Mouse (Mus musculus) kidney, adult 2 months (tissue): ENCODE measurements around the gene Prmt1. TPM values are rescaled to one million over a fixed set of nuclear protein-coding genes. Genes with fewer than 3 reads are reported as not detected.

Source experiments
- DNase-seq: peaks from one replicate; pipeline ENCODE4 v3.0.0; 2021
- H3K27ac ChIP-seq: fragments of 200-500 bp; 2 replicates; pipeline ENCODE4 v1.5.1; 2012; ENCODE audit warnings: low read depth, low read length, control low read depth, inconsistent platforms; ENCODE audit not compliant: insufficient read depth
- H3K27me3 ChIP-seq: fragments of 200-500 bp; replicated peaks from 2 replicates; pipeline ENCODE4 v1.6.1; 2012; ENCODE audit warnings: mild to moderate bottlenecking, moderate library complexity, low read length, inconsistent platforms; ENCODE audit not compliant: control insufficient read depth, insufficient read depth
- H3K36me3 ChIP-seq: fragments of 200-500 bp; 2 replicates; pipeline ENCODE4 v1.6.1; 2012; ENCODE audit warnings: mild to moderate bottlenecking, moderate library complexity, low read length, inconsistent platforms; ENCODE audit not compliant: control insufficient read depth, insufficient read depth
- H3K4me1 ChIP-seq: fragments of 200-500 bp; 2 replicates; pipeline ENCODE4 v1.6.1; 2011; ENCODE audit warnings: low read length; ENCODE audit not compliant: control insufficient read depth, insufficient read depth
- H3K4me3 ChIP-seq: fragments of 200-500 bp; 2 replicates; pipeline ENCODE4 v1.5.1; 2011; ENCODE audit warnings: mild to moderate bottlenecking, low read depth, low read length, control low read depth; ENCODE audit not compliant: insufficient read depth
- CTCF ChIP-seq: fragments of 200-500 bp; conservative IDR thresholded peaks from 2 replicates; pipeline ENCODE4 v1.5.1; 2011; ENCODE audit warnings: low read depth, mild to moderate bottlenecking, control low read depth, low read length, moderate library complexity, mixed read lengths; ENCODE audit not compliant: insufficient read depth, insufficient read length
- POLR2A ChIP-seq: fragments of 200-500 bp; IDR thresholded peaks from one replicate; pipeline ENCODE4 v1.6.1; 2011; ENCODE audit warnings: low read depth, low read length, control low read depth
- WGBS: fragments of 180-500 bp; shearing (Covaris S2); methylation state at CpG from one replicate; pipeline ENCODE4 v1.1.7; 2018; 5-methylcytosine and 5-hydroxymethylcytosine counted together
- polyA plus RNA-seq: library from polyadenylated mRNA; depleted of rRNA; stranded (reverse); fragments of >200 nt; gene quantifications from 2 replicates; pipeline ENCODE4 v1.2.3, GENCODE M21; 2012

The Prmt1 gene
- polyA plus RNA-seq, 1 experiment, result 95.4 TPM

DNA sequence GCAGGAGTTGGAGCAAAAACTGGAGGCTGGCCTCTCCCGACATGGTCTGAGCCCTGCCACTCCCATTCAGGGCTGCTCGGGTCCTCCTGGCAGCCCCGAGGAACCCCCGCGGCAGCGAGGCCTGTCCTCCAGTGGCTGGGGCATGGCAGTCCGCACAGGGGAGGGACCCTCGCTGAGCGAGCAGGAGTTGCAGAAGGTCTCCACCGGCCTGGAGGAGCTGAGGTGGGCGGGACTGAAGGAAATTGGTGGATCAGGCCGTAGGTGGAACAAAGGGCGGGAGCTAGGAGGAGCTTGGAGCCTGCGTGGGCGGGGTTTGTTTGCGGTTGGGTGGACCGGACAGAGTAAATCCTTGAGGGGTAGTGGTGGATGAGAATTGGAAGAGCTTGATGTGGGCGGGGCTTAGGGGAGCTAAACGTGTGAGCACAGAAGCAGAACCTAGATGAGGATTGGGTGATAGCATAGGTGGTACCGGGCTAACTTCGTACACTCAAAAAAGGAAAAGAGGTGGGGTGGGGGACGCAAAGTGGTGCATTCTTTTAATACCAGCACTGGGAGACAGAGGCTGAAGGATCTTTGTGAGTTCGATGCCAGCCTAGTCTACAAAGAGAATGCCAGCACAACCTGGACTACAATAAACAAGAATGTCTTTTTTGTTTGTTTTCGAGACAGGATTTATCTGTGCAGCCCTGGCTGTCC, 33.6 kb downstream of the Prmt1 start:
- Histone ChIP-seq H3K27me3 (no peaks in the 10 kb centered on the region), H3K4me3 (peak overlapping the region; percentile 60), H3K27ac (no peak overlapping the region), H3K36me3 (no peaks in the 10 kb centered on the region), H3K4me1 (0 out of 2 replicates have a peak, but pooled peaks cover 4% of the 10 kb centered on the region)
- TF ChIP-seq CTCF, result no peak
- no peak for TF ChIP-seq POLR2A
- 7% methylated on average over 24 of the region's 24 CpGs for WGBS
- DNase-seq, result peak; percentile 97

DNA sequence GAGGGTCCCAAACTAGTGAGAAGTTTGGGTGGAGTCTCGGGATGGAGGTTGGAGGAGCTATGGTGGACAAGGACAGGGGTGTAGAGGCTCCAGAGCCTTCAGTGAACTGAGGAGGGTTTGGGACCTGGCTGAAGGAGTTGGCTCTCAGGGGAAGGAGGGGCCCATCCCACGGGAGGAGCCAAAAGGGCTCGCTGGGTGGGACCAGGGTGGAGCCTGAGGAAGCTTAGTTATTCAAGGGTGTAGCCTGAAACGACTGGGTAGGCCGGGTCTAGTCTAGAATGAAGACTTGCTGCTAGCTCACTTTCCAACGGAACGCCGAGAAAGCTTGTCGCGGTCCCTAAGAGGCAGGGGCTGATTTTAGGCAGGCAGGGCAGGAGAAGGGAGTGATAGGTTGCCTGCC, 34.4 kb downstream of the Prmt1 start:
- Histone ChIP-seq H3K4me3 (peak overlapping the region; percentile 60), H3K27me3 (no peaks in the 10 kb centered on the region), H3K36me3 (no peaks in the 10 kb centered on the region), H3K27ac (peak overlapping the region; percentile 45), H3K4me1 (0 out of 2 replicates have a peak, but pooled peaks cover 4% of the 10 kb centered on the region)
- no peak for TF ChIP-seq CTCF
- under 1% methylated on average over 10 of the region's 10 CpGs for WGBS
- DNase-seq, result peak; percentile 90

DNA sequence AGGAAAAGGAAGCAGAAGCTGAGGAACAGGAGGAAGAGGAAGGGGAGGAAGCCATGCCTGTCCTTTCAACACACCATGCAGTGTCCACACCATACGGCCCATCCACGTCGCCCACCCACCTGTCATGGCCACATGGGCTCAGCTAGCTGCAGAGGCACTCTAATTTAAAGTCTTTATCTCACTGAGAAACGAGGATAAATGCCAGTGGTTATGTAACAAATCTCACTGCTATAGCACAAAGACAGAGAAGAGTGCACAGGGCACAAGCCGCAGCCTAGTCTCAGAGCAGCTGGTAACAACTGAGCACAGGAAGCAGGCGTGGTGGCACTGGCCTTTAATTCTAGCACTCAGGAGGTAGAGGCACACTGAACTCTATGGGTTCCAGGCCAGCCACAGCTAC, 36.4 kb downstream of the Prmt1 start:
- Histone ChIP-seq H3K27me3 (no peaks in the 10 kb centered on the region), H3K4me1 (0 out of 2 replicates have a peak, but pooled peaks cover 4% of the 10 kb centered on the region), H3K36me3 (no peaks in the 10 kb centered on the region), H3K4me3 (no peak overlapping the region), H3K27ac (no peak overlapping the region)
- 66% methylated on average over 6 of the region's 6 CpGs for WGBS
- TF ChIP-seq POLR2A, result no peak
- no peak for TF ChIP-seq CTCF
- DNase-seq, result no peak

DNA sequence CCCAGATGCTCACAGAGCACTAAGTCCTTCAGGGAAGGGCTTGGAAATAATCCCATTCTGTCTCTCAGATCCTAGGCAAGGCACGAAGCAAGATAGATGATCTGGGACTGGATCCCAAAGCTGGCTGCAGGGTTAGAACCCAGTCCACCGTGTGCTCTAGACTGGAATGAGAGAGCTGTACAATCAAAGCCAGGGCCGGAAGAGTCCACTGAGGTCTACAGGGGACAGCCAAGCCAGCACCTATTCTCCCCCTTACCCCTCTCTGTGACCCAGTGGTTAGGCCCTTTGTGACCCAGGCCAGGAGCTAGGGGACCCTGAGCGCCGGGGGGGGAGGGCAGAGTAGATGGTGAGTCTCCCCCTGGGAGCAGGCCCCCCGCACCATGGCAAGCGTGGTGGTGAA, 43.5 kb downstream of the Prmt1 start, which contains the start of gene Tsks:
Tsks (plus strand) TSS at position 301 of the 400 bp plus-strand sequence.
- no peak for DNase-seq
- no peak within 1 kb of the TSS for H3K4me3 ChIP-seq
- H3K27me3 ChIP-seq, result no peaks in the 10 kb centered on the region
- WGBS, result 78% methylated on average over 7 of the region's 7 CpGs
- TF ChIP-seq CTCF, result no peak
- no peak for TF ChIP-seq POLR2A
- H3K27ac ChIP-seq, result no peak within 1 kb of the TSS
- H3K36me3 ChIP-seq, result no peaks in the 10 kb centered on the region
- no peaks in the 10 kb centered on the region for H3K4me1 ChIP-seq

DNA sequence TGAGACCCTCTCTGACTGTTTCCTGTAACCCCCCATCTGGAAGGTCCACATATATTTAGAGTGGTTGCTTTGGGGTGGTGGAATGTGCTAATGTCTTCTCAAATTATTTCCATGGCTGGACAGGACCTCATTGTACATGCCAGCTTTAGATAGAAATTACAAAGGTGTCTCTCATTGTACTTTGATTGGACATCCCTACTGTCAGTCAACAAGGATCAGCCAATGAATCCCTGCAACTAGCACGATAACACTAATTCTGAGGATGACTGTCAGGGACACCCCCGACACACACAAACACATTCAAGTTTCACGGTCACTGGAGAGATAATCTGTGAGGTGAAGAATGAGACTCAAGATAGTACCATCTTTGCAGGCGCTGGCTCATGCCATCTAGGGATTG, 47.7 kb downstream of the Prmt1 start:
- Histone ChIP-seq H3K4me3 (no peak overlapping the region), H3K27me3 (no peaks in the 10 kb centered on the region), H3K36me3 (no peaks in the 10 kb centered on the region), H3K27ac (no peak overlapping the region), H3K4me1 (no peaks in the 10 kb centered on the region)
- 92% methylated on average over 4 of the region's 4 CpGs for WGBS
- no peak for TF ChIP-seq CTCF
- no peak for TF ChIP-seq POLR2A
- no peak for DNase-seq

DNA sequence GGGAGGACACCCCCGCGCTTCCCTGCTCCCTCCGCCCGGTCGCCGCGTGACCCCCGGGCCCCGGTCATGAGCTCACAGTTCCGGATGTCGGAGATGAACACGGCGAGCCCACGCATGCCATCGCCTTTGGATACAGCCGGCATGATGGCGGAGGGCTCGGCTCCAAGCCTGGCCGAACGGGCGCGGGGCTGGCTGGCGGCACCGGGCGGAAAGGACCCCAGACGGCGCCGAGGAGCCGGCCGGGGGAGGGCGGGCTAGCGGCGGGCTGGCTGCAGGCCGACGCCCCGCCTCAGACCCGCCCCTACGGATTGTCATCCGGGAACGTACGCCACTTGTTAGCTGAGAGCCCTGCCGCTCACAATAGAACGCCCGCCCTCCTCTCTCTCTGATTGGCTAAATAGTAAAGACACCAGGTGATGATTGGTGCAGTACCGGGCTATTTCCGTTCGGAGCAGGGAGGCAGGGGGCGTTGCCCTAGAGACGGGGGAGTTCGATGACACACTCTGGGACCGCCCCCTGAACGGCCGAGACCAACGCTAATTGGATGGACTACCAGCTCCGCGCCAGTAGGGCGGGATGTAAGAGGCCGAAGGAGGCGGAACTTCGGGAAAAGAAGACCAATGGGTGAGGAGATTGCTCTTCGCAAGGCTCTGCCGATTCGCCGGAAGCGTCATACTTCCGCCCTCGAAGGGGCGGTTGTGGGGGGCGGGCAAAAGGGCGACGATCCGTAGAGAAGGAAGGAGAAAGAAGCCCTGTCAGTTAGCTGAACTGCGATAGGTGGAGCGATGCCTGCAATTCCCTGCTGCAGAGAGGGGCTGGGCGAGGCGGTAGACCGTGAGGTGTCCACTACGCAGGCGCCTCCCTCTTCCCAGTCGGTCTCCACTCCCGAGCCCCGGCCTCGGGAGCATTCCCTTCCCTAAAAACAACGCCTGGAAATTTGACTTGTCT, 56.9 kb downstream of the Prmt1 start, which contains the start of gene Ap2a1:
Ap2a1 (minus strand) TSS at position 293 of the 948 bp plus-strand sequence.
- Histone ChIP-seq H3K36me3 (no peaks in the 10 kb centered on the region), H3K4me3 (peak within 1 kb of the TSS; percentile 99), H3K4me1 (peaks cover 9% of the 10 kb centered on the region; the same call in 1 of the 2 replicates), H3K27me3 (no peaks in the 10 kb centered on the region), H3K27ac (peak within 1 kb of the TSS; percentile 97)
- 1% methylated on average over 84 of the region's 84 CpGs for WGBS
- TF ChIP-seq POLR2A (peak; percentile 69), CTCF (no peak)
- DNase-seq, result peak; percentile 100
